Mouse (Mus musculus): ENCODE measurements around the gene Znrd1as. TPM values are rescaled to one million over a fixed set of nuclear protein-coding genes. Genes with fewer than 3 reads are reported as not detected.

Gene Znrd1as
- total RNA-seq (2014; fragmentation: Nextera tagmentation) (1.4 and 13.1 TPM in 2 replicates), total RNA-seq (2017) (11.4 and 23.7 TPM in 2 replicates)

DNA sequence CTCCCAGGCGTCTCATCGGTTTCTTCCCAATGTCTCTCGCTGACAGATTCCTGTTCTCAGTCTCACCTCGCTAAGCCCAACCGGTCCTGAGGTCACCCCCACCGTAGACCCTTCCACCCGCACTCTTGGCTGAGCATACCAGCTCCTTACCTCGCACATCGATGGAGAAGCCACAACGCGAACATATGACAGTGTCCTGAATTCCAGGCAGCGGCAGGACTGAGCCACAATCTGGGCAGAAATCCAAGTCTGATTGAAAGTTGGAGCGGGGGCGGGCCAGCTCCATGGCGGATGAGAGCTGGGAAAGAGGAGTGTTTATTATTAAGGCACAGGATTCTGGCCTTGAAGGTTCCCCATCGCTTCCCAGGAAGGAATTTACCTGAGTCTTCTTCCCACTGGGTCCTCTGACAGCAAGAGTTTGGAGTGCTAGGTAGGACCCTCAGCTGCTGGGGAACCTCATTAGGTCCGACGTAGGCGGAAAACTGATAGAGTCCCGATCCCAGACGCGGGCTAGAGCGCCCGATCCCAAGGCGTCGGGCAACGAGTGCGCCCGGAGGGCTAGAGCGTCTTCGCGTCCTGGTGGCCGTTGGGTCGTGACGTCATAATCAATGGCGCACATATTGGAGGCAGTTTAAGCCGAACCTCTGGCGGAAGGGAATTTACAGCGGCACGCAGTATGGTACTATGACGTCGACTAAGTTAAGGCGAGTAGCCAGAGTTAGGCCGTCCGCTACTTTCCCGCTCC, at the start of gene Znrd1as, which contains the start of gene Znrd1:
Gene Znrd1as, plus strand, starts transcription at position 594 of the 745 bp plus-strand sequence.
Gene Znrd1, minus strand, starts transcription at position 561 of the 745 bp plus-strand sequence.
- peak; percentile 97 for ATAC-seq (replicated peaks; ENCODE audit: low FRiP score, low TSS enrichment, poor library complexity, severe bottlenecking)

DNA sequence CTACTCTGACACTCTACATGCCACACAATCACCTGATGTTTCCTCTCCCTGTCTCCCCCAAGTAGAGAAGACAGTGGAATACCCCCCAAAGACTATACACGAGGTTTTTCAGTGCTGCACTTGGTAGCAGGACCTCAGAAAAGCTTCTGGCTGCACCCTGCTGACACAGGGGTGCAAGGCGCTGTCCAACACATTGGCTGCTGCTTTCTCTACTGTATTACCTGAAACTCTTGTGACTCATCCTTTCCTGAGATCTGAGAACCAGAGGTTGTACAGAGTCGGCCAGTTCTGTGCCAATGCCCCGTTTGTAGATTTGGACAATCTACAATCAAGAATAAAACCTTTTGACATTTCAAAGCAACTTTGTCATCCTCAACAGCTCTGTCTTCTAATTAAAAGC, 48.6 kb upstream of the Znrd1as start:
- ATAC-seq (replicated peaks; ENCODE audit: low FRiP score, low TSS enrichment, poor library complexity, severe bottlenecking) = no peak

DNA sequence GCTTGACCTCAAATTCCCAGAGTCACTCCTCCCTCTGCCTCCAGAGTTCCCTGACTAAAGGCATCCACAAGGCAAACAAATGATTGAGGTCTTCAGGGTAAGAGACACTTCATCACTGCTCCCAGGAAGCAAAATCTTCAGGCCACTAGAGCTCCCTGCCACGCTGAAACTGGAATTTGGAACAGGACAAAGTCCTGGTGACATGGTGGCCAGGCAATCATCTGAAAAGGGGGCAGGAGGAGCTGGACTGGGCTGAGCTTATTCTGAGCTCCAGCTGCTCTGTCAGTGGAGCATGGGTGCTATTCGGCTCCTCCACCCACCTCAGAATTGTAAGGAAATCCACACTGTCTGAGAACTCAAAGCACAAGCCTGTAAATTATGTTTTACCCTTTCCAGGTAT, 46.4 kb upstream of the Znrd1as start:
- no peak for ATAC-seq (replicated peaks; ENCODE audit: low FRiP score, low TSS enrichment, poor library complexity, severe bottlenecking)

DNA sequence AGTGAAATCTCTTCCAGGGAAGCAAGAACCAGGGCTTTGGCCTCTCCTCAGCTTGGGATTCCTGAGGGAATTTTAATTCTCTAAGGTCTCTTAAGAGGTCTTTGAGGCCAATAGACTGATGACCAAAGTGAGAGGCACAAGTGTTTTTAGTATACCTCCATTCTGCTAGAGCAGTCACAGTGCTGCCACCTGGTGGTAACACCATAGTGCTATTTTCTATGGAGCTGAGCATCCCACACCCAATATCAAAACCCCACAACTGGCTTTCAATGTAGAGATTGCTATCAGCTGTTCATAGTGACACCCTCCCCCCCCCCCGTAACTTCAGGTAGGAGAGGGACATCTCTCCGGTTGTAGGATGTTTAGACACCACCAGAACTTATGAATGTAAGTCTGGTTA, 44.3 kb upstream of the Znrd1as start:
- peak; percentile 77 for ATAC-seq (replicated peaks; ENCODE audit: low FRiP score, low TSS enrichment, poor library complexity, severe bottlenecking)

DNA sequence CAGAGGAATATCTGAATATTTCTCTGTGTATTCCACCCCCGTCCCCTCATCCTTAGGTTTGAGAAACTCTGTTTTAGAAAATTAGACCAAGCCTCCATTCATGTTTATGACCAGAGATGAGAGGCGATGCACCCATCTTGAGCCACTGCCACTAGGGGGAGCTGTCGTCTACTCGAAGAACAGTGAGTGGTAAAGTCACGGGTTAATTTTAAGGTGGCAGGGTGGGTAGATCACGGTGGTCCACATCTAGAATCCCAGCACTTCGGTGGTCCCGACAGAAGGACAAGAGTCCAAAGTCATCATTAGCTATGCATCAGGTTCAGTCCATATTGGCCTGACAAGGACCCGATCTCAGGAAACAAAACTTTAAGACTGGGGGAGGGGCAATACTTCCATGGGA, 43.3 kb upstream of the Znrd1as start:
- peak; percentile 58 for ATAC-seq (replicated peaks; ENCODE audit: low FRiP score, low TSS enrichment, poor library complexity, severe bottlenecking)

DNA sequence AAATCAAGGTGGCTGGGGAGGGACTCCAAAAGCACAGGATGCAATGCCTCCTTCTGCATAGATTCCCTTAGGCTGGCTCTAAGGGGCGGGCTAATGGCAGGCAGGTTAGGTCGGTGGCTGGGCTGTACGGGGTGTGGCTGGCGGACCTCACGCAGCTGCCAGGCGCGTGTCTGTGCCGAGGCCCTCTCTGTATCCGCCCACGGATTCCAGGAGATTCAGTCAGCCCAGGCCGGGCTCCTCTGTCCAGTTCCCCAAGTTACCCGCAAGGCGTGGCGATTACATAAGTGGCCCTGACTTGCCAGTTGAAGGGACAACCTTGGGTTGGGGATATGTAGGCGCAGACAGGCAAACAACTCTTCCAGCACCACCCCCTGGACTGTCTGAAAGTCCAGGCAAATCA, 38.2 kb upstream of the Znrd1as start:
- no peak for ATAC-seq (replicated peaks; ENCODE audit: low FRiP score, low TSS enrichment, poor library complexity, severe bottlenecking)

DNA sequence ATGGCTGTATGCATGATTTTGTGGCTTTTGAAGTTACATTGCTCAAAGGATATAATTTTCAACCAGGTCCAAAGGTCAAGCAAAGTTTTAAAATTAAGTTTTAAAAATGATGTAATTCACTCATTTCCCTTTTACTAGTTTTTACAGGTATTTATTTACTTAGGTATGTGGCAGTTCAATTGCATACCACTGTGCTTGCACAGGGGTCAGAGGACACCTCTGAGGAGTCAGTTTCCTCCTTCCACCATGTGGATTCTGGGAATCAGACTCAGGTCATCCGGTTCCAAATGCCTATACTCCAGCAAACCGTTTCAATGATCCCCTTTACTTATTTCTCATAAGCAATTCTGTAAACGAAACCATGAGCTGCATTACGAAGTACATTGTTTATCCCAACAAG, 35.7 kb upstream of the Znrd1as start:
- no peak for ATAC-seq (replicated peaks; ENCODE audit: low FRiP score, low TSS enrichment, poor library complexity, severe bottlenecking)

DNA sequence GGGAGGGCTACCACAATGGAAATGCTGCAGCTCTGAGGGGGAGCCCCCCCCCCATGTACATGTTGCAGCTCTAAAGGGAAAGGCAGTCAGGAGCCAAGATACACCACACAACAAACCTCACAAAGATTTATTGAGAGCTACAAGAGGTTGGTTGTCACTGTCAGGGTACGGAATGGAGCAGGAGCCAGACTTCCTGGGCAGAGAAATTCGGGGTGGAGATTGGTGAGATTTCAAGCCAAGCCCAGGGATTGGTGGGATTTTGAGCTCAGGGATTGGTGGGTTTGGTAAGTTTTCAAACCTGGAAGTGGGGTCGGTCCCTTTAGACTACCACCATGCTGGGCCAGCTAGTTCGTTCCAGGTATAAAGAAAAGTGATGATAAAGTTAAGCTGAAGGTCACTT, 34.9 kb upstream of the Znrd1as start:
- ATAC-seq (replicated peaks; ENCODE audit: low FRiP score, low TSS enrichment, poor library complexity, severe bottlenecking) = no peak

DNA sequence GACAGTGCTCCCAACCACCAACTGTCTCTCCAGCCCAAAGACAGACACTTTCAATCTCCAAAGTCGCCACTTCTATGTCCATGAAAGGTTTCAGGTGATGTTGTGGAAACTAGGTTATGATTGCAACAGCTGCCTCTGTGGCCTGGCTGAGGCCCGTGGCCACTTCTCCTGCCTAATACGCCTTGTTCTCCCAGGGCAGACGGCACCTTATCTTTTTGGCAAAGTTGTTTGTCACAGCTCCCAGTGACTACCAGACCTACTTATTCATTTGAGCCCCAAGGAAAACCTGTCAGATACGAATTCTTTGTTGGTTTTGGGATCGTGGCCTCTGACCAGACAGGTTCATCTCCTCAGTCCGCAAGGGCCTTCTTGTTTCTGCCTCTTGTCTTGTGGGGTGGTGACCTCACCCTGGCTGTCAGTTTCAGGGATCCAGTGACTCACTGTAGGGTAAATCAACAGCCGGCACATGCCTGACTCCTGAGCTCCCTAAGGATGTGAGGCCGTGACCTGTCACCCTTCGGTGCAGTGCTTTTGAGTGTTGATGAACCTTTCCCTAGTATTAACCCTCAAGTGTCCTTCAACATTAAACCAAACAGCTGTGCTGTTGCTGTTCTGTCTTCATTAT, 30.8 kb upstream of the Znrd1as start:
- no peak for ATAC-seq (replicated peaks; ENCODE audit: low FRiP score, low TSS enrichment, poor library complexity, severe bottlenecking)

DNA sequence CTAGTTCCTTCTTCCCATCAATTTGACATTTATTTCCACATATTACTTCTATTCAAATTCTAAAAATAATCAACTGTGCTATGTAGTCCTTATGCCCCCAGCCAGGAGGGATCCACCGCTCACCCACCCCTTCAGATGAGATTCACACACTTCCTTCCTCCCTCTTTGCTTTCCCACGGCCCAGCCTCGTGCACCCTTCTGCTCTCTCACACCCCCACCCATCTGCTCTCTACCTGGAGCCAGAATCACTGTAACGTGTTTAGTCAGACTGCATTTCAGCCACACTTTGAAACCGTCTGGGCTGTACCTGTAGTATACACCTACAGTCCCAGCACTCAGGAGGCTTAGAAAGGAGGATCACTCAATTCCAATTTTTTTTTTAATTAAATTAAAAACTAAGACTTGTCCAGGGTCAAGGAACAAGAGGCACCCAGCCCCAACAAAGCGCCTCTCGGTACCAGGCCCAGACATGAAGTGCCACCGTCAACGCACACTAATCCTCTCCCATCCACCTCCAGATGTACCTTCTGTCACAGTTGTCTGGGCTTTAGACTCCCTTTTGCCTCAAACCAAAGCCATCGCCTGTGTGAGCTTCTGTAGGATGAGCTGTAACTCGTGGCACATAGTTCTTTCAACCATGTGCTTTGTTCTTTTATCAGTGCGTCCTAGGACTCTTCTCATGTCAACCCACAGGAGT, 29.0 kb upstream of the Znrd1as start:
- no peak for ATAC-seq (replicated peaks; ENCODE audit: low FRiP score, low TSS enrichment, poor library complexity, severe bottlenecking)

DNA sequence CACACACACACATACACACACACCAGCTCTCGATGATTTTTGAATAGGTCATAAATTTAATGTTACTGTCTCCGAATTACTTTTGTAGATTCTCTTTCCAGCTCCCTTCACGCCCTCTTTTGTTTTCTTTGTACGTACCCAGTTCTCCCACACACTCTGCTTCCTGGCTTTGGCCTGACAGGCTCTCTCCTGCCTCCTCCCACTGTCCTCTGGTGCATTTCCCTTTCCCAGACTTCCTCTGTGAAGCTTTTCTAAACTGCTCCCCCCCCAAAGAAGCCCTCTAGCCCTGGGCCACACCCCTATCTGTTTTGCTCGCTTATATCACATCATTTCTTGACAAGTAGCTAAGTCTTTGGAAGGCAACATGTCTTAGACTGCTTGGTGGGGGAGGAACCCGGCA, 28.2 kb upstream of the Znrd1as start:
- ATAC-seq (replicated peaks; ENCODE audit: low FRiP score, low TSS enrichment, poor library complexity, severe bottlenecking) = no peak

DNA sequence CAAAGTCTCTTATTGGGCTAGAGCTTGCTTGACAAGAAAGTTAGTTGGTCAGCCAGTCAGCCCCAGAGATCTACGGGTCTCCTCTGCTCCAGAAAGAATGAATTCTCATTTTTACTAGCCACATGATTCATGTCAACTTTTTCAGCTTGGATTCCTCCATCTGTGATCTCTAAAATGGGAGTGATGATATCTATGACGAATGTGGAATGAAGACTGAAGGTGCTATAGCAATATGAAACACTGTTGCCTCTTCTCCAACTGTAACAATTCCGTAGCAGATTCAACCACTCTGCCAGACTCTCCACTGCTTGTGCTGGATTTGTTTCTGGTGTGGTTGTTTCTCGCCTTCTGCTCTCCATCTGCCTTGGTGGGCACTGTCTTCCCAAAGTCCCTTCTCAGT, 27.3 kb upstream of the Znrd1as start:
- no peak for ATAC-seq (replicated peaks; ENCODE audit: low FRiP score, low TSS enrichment, poor library complexity, severe bottlenecking)

DNA sequence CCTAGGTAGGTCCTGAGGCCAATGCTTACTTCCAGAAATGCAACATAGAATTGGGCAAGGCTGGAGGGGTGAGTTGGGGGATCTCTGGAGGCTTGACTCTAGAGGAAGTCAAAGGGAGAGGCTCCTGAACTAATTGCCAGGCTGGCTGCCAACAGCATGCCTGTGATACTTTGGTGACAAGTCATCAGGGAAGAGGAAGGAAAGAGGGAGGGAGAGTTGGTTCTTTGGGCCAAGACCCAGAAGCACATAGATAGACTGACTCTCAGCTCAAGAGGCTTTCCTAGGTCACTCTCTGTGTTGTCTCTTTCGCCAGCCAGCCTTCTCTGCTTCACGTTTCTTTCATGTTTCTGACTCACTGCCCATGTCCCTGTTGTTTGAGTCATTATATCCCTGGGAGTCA, 26.6 kb upstream of the Znrd1as start:
- no peak for ATAC-seq (replicated peaks; ENCODE audit: low FRiP score, low TSS enrichment, poor library complexity, severe bottlenecking)

DNA sequence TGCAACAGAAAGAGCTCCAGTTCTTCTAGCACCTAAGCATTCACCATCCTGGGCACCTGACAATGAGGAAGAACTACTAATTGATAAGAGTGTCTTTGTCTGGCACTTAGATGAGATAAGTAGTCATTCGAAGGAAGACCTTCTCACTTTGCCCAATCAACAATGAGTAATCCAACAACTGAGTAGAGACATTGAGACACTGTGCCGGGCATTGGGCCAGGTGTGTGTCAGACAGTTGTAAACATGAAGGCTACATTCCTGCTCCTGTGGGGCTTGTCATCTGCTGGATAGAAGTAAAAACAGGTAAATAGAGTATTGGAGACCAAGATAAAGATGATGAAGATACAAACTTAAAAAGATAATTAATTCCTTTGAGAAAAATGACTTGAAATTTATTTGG, 20.3 kb upstream of the Znrd1as start:
- no peak for ATAC-seq (replicated peaks; ENCODE audit: low FRiP score, low TSS enrichment, poor library complexity, severe bottlenecking)

DNA sequence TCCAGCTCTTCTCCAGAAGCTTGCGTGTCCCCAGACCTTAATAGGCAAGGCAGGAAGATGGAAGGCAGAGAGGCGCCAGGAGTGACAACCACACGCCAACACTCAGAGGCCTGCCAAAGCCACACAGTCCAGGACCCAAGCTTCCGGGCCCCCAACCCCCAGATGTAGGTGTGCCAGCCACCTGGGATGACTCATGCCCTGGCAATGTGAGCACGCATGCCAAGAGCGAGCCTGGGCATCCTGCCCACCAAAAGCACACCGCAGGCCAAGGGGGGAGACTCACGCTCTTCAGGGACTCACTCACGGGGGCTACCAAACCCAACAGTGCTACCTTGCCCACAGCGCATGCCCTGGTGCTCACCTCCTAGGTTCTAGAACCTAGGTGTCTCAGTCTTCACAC, 16.0 kb upstream of the Znrd1as start:
- ATAC-seq (replicated peaks; ENCODE audit: low FRiP score, low TSS enrichment, poor library complexity, severe bottlenecking) = peak; percentile 45; the same call in 1 of the 2 replicates

DNA sequence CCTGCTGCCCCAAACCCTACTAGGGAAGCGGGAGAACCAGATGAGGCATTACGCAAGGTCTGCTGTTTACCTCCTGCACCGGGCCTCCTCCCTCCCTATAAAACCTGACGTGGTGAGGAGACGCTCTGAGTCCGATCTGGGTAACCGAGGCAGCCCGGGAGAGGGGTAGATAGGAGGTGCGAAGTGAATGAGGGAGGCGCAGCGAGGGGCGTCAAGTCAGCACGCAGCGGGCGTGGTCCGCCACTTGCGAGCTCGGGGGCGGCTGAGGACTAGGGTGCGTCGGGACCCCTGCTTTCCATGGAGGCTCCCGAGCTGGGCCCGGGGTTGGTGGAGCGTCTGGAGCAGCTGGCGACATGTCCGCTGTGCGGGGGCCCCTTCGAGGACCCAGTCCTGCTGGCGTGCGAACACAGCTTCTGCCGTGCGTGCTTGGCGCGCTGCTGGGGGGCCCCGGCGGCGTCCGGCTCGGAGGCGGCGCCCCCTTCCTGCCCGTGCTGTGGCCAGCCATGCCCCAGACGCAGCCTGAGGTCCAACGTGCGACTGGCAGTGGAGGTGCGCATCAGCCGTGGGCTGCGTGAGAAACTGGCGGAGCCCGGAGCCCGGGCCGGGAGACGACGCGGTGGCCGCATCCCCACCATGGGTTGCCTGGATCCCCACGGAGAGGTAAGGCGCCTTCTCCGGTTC, 15.5 kb upstream of the Znrd1as start, which contains the start of gene Rnf39:
Gene Rnf39, plus strand, starts transcription at position 128 of the 681 bp plus-strand sequence.
- 0 out of 2 replicates have a peak, but pooled peaks have one; percentile 11 for ATAC-seq (replicated peaks; ENCODE audit: low FRiP score, low TSS enrichment, poor library complexity, severe bottlenecking)

DNA sequence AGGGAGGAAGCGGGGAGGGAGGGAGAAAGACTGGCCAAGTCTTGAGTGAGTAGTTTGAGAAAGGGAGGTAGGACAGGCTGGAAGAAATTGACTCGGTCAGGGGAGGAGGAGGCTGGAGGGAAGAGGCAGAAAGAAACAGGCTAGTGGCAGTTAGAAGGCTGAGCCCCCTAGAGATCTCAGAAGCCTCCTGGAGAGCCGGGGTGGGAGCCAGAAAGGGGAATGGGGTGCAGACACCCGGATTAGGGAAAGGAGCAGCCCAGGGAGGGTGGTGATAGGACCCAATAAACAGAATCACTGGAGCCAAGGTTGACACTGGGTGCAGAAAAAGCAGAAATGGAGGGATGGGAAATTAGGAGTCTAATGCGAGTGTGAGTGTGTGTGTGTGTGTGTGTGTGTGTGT, 14.7 kb upstream of the Znrd1as start:
- no peak for ATAC-seq (replicated peaks; ENCODE audit: low FRiP score, low TSS enrichment, poor library complexity, severe bottlenecking)

DNA sequence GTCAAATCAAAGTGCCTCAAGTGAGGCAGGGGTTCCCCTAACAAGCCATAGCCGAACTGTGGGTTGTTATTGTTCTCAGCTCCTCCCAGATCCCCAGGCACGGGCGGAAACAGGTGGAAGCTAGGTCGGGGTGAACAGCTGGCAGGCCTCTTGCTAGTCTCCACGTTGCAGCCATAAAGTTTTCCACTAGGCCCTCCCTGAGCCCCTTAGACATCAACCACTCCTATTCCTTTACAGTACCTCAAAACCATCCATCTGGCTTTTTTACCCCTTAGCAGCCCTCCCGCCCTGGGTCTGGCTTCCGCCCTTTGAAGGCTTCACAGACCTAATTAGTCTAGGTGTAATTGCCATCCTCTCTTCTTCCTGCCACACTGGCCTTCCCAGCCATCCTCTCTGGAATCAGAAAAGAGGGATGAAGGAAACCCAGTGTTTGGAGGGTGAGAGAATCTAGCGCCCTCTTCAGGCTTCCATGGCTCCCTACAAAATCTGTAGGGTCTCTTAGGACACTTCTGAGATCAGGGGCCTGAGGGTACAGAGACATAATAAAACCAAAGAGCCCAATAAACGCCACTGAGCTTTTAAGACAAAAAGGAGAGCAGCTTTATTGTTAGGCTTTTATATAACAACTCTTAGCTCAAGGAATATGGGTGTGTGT, 14.1 kb upstream of the Znrd1as start:
- no peak for ATAC-seq (replicated peaks; ENCODE audit: low FRiP score, low TSS enrichment, poor library complexity, severe bottlenecking)

DNA sequence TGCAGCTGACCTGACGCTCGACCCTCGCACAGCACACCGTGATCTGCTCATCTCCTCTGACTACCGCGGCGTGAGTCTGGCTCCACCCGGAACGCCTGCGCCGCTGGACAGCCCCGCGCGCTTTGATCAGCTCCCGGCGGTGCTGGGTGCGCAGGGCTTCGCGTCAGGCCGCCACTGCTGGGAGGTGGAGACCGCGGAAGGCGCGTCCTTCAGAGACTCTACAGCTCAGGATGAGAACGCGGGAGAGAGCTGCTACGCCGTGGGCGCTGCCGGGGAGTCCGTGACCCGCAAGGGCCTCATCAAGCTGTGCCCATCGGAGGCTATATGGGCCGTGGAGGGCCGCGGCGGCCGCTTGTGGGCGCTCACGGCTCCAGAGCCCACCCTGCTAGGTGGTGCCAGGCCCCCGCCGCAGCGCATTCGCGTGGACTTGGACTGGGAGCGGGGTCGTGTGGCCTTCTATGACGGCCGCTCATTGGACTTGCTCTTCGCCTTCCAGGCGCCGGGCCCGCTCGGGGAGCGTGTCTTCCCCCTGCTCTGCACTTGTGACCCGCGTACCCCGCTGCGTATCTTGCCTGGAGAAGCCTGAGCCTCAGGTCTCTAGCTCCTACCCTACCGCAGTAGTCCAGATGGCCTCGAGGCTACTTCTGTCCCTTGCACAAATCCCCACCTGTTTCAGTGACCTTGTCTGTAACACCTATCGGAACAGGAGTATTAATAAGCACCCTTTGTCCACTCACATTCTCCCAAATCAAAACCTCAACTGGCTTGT, 11.2 kb upstream of the Znrd1as start:
- no peak for ATAC-seq (replicated peaks; ENCODE audit: low FRiP score, low TSS enrichment, poor library complexity, severe bottlenecking)
